25 mouse cellular contexts compared by ENCODE assay signal in the genomic region with DNA sequence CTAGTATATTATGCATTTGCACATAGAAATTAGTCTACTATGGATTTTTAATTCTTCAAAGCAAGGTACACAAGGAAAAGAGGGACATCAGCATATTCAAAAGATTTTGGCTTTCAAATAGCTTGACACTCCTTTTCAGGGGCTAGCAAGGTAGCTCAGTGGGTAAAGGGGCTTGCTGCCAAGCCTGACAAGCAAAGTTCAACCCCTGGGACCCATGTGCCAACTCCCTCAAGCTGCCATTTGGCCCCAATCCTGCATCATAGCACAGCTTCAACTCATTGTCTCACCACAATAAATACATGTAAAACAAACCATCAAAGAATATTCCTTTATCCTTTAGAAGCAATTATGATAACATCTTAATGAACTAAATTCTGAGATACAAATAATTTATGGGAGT. TPM values are rescaled to one million over a fixed set of nuclear protein-coding genes. Genes with fewer than 3 reads are reported as not detected.
DNase-seq lines count a peak whose midpoint lies in the region; ATAC-seq and TF ChIP-seq lines count a peak whose summit lies in the region.
"Had no signal": no experiment of that assay in that cellular context is flagged by ENCODE, and none has a peak within 500 bp of the region (broad histone marks: within the 10 kb centered on the region; RNA-seq: fewer than 3 reads in every experiment).

No protein-coding gene starts in this region.

- H3K9me3 ChIP-seq in hindbrain, embryonic 14.5 days (ENCODE audit: control insufficient read depth, low read length): no peaks in the 10 kb centered on the region
- H3K9me3 ChIP-seq in midbrain, postnatal 0 days (ENCODE audit: low read length): no peaks in the 10 kb centered on the region
- H3K9me3 ChIP-seq: embryonic facial prominence, embryonic 10.5 days; embryonic facial prominence, embryonic 13.5 days; forebrain, embryonic 13.5 days; hindbrain, embryonic 12.5 days; intestine, embryonic 15.5 days had no signal

- TF ChIP-seq CTCF in midbrain, postnatal 0 days (IDR thresholded peaks at IDR 0.05): no peak

- no peak overlapping the region for H3K27ac ChIP-seq in hindbrain, embryonic 14.5 days
- no peak overlapping the region for H3K27ac ChIP-seq in midbrain, postnatal 0 days (ENCODE audit: low read depth, low read length)
- H3K27ac ChIP-seq: embryonic facial prominence, embryonic 10.5 days; embryonic facial prominence, embryonic 13.5 days; forebrain, embryonic 13.5 days; gastrocnemius, adult 2 months; hindbrain, embryonic 12.5 days; intestine, embryonic 15.5 days had no signal

- no peak overlapping the region for H3K4me3 ChIP-seq in hindbrain, embryonic 14.5 days (replicated peaks; ENCODE audit: low read length)
- no peak overlapping the region for H3K4me3 ChIP-seq in midbrain, postnatal 0 days (ENCODE audit: low read depth, low read length)
- H3K4me3 ChIP-seq: embryonic facial prominence, embryonic 10.5 days; embryonic facial prominence, embryonic 13.5 days; erythroblast, embryonic 14.5 days; forebrain, embryonic 13.5 days; gastrocnemius, adult 2 months; hindbrain, embryonic 12.5 days; intestine, embryonic 15.5 days had no signal

- H3K9ac ChIP-seq in hindbrain, embryonic 14.5 days: no peak overlapping the region
- no peak overlapping the region for H3K9ac ChIP-seq in midbrain, postnatal 0 days (replicated peaks; ENCODE audit: low read length, poor library complexity, severe bottlenecking)
- H3K9ac ChIP-seq: embryonic facial prominence, embryonic 13.5 days; forebrain, embryonic 13.5 days; hindbrain, embryonic 12.5 days; intestine, embryonic 15.5 days had no signal

- ATAC-seq in cerebellum, adult (ENCODE audit: insufficient number of reproducible peaks, low FRiP score, low TSS enrichment): no peak
- no peak for ATAC-seq in hindbrain, embryonic 14.5 days (ENCODE audit: low FRiP score)
- no peak for ATAC-seq in midbrain, postnatal 0 days (ENCODE audit: low FRiP score)
- ATAC-seq: activated CD4-positive, CD25-positive, alpha-beta regulatory T cell, adult 4 months; forebrain, embryonic 13.5 days; forebrain, embryonic 16.5 days; hindbrain, embryonic 16.5 days; intestine, embryonic 15.5 days had no signal

- peak; percentile 26 for DNase-seq in cerebellum, adult 11 months
- peak; percentile 37 to 44 for DNase-seq in cerebellum, adult 18-20 months
- peak; percentile 55 for DNase-seq in cerebellum, adult 9-10 months
- DNase-seq in cerebellum, postnatal 14 days: peak; percentile 77 to 81
- no peak for DNase-seq in kidney, postnatal 36 days
- no peak for DNase-seq in hindbrain, embryonic 14.5 days (ENCODE audit: low spot score)
- DNase-seq in midbrain, postnatal 0 days (ENCODE audit: low spot score): no peak
- DNase-seq: adrenal gland, adult 8-10 months; adrenal gland, postnatal 25 days; embryo, embryonic 11 days; gastrocnemius, adult 2 months; gastrocnemius, postnatal 14 days; heart, adult 11 months; kidney, adult 11 months had no signal

- H3K4me2 ChIP-seq in hindbrain, embryonic 14.5 days (replicated peaks): no peak overlapping the region
- H3K4me2 ChIP-seq in midbrain, postnatal 0 days (ENCODE audit: low read depth, low read length, poor library complexity, severe bottlenecking): no peak overlapping the region
- H3K4me2 ChIP-seq: embryonic facial prominence, embryonic 13.5 days; forebrain, embryonic 13.5 days; heart, embryonic 11.5 days; hindbrain, embryonic 12.5 days; intestine, embryonic 15.5 days had no signal

- H3K27me3 ChIP-seq in hindbrain, embryonic 14.5 days (ENCODE audit: control insufficient read depth, insufficient read depth, low read length): no peaks in the 10 kb centered on the region
- H3K27me3 ChIP-seq in midbrain, postnatal 0 days (ENCODE audit: insufficient read depth, low read length): no peaks in the 10 kb centered on the region
- H3K27me3 ChIP-seq: embryonic facial prominence, embryonic 13.5 days; forebrain, embryonic 13.5 days; hindbrain, embryonic 12.5 days; intestine, embryonic 15.5 days had no signal

- no peaks in the 10 kb centered on the region for H3K36me3 ChIP-seq in hindbrain, embryonic 14.5 days (replicated peaks; ENCODE audit: control insufficient read depth, insufficient read depth)
- H3K36me3 ChIP-seq in midbrain, postnatal 0 days (ENCODE audit: insufficient read depth, low read length): no peaks in the 10 kb centered on the region
- H3K36me3 ChIP-seq: embryonic facial prominence, embryonic 10.5 days; embryonic facial prominence, embryonic 13.5 days; hindbrain, embryonic 12.5 days; intestine, embryonic 15.5 days had no signal

- no peaks in the 10 kb centered on the region for H3K4me1 ChIP-seq in hindbrain, embryonic 14.5 days (replicated peaks; ENCODE audit: control insufficient read depth, insufficient read depth, low read length)
- no peaks in the 10 kb centered on the region for H3K4me1 ChIP-seq in midbrain, postnatal 0 days (ENCODE audit: insufficient read depth, low read length)
- H3K4me1 ChIP-seq: embryonic facial prominence, embryonic 10.5 days; embryonic facial prominence, embryonic 13.5 days; forebrain, embryonic 13.5 days; hindbrain, embryonic 12.5 days; intestine, embryonic 15.5 days had no signal

RNA-seq across cellular contexts. Expression of a gene that starts 45.3 kb away (rescaled TPM):
- polyA plus RNA-seq in hindbrain, embryonic 14.5 days (2014; fragmentation: Nextera tagmentation; extraction: Ambion mirVana): 13.8 and 15.5 TPM in 2 replicates
- 12.9 and 17.5 TPM in 2 replicates for total RNA-seq in midbrain, postnatal 0 days (2014; rRNA removed)
- 12.3 and 12.4 TPM in 2 replicates for polyA plus RNA-seq in midbrain, postnatal 0 days (2015; fragmentation: Nextera tagmentation; extraction: Ambion mirVana)

Comparison
In these comparisons a context has a peak if more than half of its experiments do, and no peak if none do; other contexts are left out.
1. DNase-seq: peak in cerebellum, adult 11 months (single experiment), cerebellum, adult 18-20 months (2 of 2), cerebellum, adult 9-10 months (single experiment) and cerebellum, postnatal 14 days (2 of 2); none in kidney, postnatal 36 days (0 of 2), hindbrain, embryonic 14.5 days (single experiment) and midbrain, postnatal 0 days (single experiment).